Mouse (Mus musculus): ENCODE measurements around the gene Gucd1. TPM values are rescaled to one million over a fixed set of nuclear protein-coding genes. Genes with fewer than 3 reads are reported as not detected.
A peak's percentile ranks its signal among the peaks of the same experiment; 100 is the strongest.
"Not testable (repeated sequence)": the region's sequence is repeated elsewhere in the genome, so short reads cannot be mapped to it uniquely, and the experiment has no call there.

The Gucd1 gene
- total RNA-seq, 2 experiments from 2014 or later: 50.4 to 52.1 TPM

DNA sequence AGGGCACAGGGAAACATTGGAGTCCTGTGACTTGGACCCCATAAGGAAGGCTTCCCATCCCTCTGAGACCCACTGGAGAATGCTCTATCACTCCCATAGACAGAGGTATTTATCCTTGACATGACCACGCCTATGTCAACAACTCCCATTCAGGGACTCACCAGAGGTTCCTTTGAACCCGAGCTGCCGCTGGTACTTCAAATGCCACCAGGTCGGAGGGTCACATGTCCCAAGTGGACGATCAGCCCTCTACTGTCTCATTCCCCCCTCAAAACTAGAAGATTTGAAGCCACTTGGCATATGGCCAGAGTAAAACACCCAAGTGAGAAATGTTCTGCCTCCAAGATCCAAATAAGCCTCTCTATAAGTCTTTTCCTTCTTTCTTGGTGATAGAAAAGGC lies 43.2 kb downstream of the Gucd1 start:
- DNase-seq: no peak

DNA sequence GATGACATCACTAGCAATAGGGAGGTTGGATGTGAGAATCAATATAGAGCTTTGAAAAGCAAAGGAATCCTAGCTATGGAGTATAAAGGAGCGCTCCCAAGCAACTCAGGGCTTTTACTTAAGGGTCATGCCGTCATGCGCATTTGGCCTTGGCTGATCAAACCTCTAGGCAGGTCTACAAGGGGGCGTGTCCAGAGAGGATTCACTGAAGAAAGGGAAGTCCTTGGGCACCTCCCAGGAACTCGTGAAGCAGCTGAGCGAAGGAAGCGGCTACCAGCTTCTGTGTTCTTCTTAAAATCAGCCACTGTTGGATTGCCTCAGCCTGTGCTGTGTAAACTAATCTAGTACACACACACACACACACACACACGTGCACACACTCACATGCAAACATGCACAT lies 44.4 kb downstream of the Gucd1 start:
- DNase-seq: no peak

DNA sequence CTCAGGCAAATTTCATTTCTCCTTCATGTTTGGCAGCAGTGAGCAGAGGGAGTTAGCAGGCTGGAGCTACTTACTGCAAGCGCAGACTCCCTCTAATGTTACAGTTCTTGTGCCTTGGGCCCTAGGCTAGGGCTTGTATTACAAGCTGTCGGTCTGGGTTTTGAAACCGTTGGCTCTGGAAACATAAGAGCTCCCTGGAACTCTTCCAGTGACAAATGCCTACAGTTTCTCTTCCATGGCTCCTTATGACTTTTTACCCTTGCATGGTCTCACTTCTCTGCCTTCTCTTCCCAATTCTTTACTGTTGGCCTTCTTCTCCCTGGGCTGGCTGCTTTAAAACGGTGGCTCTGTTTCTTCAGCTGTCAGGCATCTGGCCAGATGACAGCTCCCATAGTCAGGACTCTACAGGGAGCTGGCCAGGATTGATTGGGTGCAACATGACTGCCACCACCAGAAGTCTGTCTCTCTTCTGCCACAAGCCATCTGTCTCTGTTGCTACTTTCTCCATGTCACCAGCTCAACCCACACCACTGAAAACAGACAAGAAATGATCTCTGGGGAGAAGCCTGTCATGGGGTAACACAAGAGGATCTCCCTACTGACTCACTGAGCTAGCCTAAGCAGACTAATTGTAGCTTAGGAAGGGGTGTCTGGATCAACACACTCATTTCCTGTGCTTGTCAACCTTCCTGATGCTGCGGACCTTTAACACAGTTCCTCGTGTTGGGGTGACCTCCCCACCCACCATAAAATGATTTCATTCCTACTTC lies 51.8 kb downstream of the Gucd1 start:
- peak; percentile 58 for DNase-seq

- DNase-seq: peak; percentile 56
Measured at GRCm38 (mm10) chr10:75462728-75463127, 55.0 kb downstream of the Gucd1 start.

DNA sequence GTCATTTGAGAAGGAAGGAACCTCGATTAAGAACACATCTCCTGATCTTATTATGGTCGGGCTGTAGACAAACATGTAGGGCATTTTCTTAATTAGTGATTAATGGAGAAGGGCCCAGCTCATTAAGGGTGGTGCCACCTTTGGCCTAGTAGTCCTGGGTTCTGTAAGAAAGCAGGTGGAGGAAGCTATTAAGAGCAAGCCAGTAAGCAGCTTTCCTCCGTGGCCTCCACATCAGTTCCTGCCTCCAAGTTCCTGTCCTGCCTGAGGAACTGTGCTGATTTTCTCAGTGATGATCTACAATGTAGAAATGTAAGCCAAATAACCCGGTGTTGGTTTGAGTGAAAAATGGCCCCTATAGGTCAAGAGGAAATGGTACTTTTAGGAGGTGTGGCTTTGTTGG lies 59.4 kb downstream of the Gucd1 start:
- no peak for DNase-seq

DNA sequence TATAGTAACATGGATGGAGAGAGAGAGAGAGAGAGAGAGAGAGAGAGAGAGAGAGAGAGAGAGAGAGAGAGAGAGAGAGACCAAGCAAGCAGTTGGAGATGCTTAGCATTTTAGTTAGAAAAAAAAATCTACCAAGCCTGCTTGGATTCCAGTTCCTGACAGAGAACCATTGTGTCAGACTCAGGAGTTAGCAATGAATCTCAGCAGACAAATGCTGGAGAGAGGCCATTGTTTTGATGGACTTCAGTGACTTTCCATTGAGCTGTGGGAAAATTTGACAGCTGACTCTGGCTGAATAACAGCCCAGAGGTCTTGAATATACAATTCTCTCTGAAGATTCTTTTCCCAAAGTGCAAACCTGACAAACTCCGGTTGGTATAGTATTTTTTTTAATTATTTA lies 59.9 kb downstream of the Gucd1 start:
- DNase-seq: no peak

- DNase-seq: not testable (repeated sequence)
Measured at GRCm38 (mm10) chr10:75456061-75456831, 61.5 kb downstream of the Gucd1 start.

- DNase-seq: peak; percentile 51
Measured at GRCm38 (mm10) chr10:75451036-75451786, 66.6 kb downstream of the Gucd1 start.

DNA sequence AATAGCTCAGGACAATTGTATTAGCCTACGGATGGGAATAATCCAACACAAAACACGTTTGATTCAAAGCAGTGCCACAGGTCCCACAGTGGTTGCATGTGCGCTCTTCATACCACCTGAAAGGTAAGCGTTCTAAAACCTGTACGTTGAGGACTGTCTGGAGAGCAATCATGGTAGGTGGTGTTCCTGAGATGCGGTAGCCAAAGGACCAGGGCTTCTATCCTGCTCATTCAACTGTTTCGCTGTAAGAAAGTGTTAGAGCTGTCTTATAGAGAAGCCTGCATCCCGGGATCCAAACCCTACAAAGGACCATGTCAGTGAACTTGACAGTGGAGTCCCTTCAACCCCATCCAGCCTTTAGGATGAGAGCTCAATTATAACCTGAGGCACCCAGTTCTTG lies 67.4 kb downstream of the Gucd1 start:
- no peak for DNase-seq

DNA sequence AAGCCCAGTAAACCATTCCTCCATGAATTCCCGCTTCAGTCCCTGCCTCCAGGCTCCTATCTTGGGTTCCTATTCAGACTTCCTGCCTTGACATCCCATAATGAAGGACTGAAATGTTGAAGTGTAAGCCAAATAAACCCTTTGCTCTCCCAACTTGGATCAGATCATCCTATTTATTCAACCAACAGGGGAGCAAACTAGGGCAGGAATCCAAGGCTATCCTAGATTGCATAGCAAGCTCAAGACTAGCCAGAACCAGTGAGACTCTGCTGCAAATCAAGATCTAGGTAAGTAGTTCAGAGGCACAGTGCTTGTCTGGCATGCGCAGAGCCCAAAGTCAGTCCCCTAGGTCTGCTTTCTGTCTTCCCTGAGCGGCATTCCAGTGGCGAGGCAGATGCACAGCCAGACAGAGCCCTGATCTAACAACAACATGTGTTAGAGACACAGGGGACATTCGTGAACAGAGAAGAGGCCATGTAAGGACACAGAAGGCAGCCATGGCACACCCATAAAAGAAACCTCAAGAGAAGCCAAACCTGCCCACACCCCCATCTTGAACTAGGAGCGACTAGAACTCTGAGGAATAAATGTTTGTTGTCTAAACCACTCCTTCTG lies 68.9 kb downstream of the Gucd1 start:
- DNase-seq: no peak

DNA sequence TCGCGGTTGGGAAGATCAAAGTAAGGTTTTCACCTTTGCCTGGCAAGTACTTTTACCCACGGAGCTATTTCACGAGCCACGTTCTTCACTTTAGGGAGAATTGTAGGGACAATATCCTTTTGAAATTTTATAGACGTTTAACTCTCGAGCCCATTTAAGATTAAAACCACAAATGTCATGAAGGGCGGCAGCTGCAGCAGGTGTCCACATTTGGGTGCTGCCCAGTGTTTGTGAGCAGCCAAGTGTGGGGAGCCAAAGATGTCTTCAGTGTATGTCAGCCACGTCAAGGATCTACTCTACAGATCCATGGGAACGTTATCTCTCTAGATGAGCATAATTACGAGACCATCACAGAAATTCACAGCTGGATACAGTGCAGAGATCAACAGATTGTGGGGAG lies 70.3 kb downstream of the Gucd1 start:
- no peak for DNase-seq

DNA sequence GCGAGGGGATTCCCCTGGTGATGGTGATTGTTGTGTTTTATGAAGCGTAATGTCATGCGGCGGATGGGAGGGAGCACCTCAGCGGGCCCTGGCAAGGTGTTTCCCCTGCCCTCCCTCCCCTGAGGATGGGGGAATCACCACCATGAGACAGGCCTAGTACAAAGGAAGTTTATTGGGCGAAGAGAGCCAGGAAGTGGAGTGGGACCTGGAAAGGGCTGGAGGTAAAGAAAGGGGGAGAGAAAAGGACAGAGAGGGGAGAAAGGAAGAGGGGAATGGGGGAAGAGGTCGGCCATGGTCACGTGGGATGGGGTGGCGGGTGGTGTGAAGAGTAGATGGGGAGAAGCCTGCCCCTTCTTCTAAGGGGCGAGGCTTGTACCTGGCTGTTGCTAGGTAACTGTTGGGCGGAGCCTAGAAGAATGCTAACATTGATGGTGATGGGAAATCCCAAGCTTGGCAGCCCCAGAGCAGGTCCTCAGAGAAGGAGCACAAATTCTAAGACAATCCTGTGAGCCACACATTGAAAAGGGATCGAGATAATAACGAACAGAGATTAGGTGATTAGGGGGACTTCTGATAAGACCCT lies 71.2 kb downstream of the Gucd1 start:
- DNase-seq: no peak

- no peak for DNase-seq
Measured at GRCm38 (mm10) chr10:75445030-75445429, 72.7 kb downstream of the Gucd1 start.

DNA sequence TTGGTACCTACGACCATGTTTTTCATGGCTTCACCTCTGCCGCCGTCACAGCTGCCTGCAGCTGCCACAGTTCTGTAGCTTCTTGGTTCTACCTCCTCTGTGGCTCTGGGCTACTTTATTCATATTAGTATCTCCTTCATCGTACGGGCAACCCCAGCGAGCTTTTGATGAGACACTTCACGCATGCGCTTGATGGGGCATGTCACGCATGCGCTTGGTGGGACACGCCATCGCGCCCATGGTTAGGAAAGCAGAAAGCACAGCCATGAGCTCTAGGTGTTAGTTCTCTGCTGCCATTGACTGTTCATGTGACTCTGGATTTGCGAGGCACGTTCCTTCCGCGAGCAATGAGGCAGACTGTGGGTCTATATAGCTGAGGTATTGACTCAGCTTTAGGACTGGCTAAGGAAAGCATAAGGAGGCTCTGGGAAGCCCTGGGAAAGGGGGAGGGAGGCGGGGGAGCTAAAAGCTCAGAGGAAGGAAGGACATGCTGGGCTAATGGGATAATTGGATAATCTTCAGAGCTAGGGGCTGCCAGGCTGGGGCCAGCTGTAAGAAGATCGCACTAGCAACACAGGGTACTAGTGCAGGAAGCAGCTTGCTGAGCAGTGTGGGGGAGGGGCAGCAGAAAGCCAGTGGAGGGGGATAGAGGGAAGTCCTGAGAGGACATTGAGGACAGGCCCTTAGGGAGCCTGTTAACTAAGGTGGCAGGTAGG lies 73.5 kb downstream of the Gucd1 start:
- DNase-seq: no peak

- DNase-seq: no peak
Measured at GRCm38 (mm10) chr10:75443017-75443416, 74.8 kb downstream of the Gucd1 start.

DNA sequence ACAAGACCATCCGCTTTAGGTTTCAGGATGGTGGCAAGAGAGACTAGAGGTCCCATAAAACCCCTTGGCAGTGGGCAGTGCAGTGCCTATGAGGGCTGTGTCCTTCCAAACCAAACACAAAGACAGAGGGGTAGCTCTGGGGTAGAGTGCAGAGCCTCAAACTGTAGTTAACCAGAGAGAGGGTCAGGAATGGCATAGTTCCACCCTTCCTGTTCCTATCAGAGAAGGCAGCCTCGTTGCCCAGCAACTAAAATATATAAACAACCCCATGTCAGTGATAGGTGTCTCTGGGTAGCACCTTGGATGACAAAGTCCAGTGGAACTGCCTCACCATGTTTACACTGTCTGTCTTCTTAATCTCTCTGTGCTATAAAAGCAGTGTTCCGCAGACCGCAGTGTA lies 76.0 kb downstream of the Gucd1 start:
- DNase-seq: no peak

DNA sequence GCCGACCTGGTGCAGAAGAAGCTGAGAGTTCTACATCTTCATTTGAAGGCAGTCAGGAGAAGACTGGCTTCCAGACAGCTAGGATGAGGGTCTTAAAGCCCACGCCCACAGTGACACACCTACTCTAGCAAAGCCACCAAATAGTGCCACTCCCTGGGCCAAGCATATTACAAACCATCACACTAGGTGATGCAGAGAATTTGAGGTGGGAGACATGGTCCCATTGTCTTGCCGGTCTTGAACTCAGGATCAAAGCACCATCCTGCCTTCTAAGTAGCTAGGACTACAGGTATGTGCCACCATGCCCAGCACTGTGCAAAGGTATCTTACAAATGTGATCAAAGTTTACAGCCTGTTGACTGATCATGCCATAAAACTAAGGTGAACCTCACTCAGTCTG lies 77.0 kb downstream of the Gucd1 start:
- no peak for DNase-seq

DNA sequence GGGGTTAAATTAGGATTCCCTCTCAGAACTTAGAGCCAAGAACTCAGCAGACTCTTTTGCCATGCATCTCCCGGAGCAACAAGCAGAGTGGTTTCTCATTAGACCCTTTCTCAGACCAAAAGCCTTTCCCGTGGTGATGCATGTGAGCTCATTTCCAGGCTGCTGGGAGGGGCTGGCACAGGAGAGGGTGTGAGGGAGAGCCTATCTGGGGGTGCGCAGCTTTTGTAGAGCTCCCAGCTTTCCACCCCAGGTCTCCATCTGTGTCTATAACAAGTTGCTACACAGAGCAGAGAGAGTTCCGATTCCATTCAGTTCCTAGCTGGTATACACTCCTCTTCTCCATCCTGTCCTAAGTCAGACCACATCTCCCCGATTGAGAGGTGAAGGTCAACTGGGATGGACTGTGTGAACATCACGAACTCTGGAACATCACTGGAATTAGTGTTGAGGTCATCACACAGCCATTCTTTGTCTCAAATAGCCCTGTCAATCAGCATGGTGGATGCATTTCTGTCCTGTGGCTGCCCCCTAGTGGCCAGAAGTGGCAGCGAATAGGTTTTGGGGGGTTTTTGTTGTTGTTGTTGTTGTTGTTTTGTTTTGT lies 78.5 kb downstream of the Gucd1 start:
- no peak for DNase-seq

GRCm38 (mm10) chr10:75438132-75438810 lies 79.5 kb downstream of the Gucd1 start:
- DNase-seq: no peak

- DNase-seq: no peak
Measured at GRCm38 (mm10) chr10:75437284-75437683, 80.5 kb downstream of the Gucd1 start.
